Mouse (Mus musculus): Measurements from ENCODE around the gene Wnt16. TPM values are rescaled to one million over a fixed set of nuclear protein-coding genes. Genes with fewer than 3 reads are reported as not detected.
"Not testable (repeated sequence)": the region's sequence is repeated elsewhere in the genome, so short reads cannot be mapped to it uniquely, and the experiment has no call there.

Wnt16 gene
- polyA plus RNA-seq (2015; fragmentation: Nextera tagmentation; extraction: Ambion mirVana): 2.3 and 2.7 TPM in 2 replicates

DNA sequence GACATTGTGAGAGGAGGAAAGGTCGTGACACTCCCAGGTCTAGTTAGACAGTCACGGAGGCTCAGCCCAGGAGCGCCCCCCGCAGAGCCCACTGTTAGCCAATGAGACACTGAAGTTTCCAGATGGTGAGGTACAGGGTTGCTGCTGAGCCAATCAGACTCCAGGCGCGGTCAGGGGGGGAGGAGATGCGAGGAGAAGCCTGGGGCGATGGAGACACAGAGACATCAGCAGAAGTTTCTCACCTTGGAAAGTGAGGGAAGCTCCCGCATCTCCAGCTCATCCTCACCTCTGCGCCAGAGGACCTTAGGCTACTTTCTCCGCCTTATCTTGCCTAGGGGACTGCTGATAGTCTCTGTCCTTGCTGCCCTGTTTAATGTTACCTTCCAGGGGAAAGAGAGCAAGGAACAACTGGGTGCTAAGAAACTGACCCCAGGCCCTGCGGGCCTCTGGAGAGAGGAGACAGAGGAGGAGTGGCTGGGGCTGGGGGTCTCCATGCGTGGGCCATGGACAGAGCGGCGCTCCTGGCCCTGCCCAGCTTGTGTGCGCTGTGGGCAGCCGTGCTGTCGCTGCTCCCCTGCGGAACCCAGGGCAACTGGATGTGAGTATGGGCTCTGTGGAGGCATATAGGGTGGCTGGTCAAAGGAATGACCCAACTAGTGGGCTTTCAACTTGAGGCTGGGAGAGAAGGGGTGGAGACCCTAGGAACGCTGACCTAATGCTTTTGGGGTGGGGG, at the start of gene Wnt16:
TSS of gene Wnt16 (plus strand) at position 224 of the 733 bp plus-strand sequence.
- peak within 1 kb of the TSS; percentile 52 for H3K4me3 ChIP-seq
- ATAC-seq (replicated peaks; ENCODE audit: insufficient number of reproducible peaks, insufficient read depth, low FRiP score, low read depth): peak; percentile 50; the same call in 1 of the 2 replicates
- no peak within 1 kb of the TSS for H3K27ac ChIP-seq
- peaks cover 21% of the 10 kb centered on the region for H3K4me1 ChIP-seq (replicated peaks)
- peak within 1 kb of the TSS; percentile 92 for H3K4me2 ChIP-seq
- no peaks in the 10 kb centered on the region for H3K36me3 ChIP-seq
- WGBS: 2% methylated on average over 20 of the region's 20 CpGs
- H3K9me3 ChIP-seq (replicated peaks): no peaks in the 10 kb centered on the region
- H3K27me3 ChIP-seq: peaks cover 49% of the 10 kb centered on the region
- peak within 1 kb of the TSS; percentile 38 for H3K9ac ChIP-seq

GRCm38 (mm10) chr6:22243321-22243720, 44.7 kb upstream of the Wnt16 start:
- H3K27me3 ChIP-seq: no peaks in the 10 kb centered on the region
- no peak overlapping the region for H3K9ac ChIP-seq
- no peak for ATAC-seq (replicated peaks; ENCODE audit: insufficient number of reproducible peaks, insufficient read depth, low FRiP score, low read depth)
- 51% methylated on average over 8 of the region's 8 CpGs for WGBS
- H3K4me3 ChIP-seq: no peak overlapping the region
- H3K4me1 ChIP-seq (replicated peaks): peaks cover 8% of the 10 kb centered on the region; the same call in 1 of the 2 replicates
- H3K27ac ChIP-seq: no peak overlapping the region
- no peak overlapping the region for H3K4me2 ChIP-seq
- H3K36me3 ChIP-seq: no peaks in the 10 kb centered on the region
- H3K9me3 ChIP-seq (replicated peaks): no peaks in the 10 kb centered on the region

- Histone ChIP-seq H3K9me3 (replicated peaks) (no peaks in the 10 kb centered on the region), H3K27me3 (no peaks in the 10 kb centered on the region), H3K27ac (no peak overlapping the region), H3K36me3 (no peaks in the 10 kb centered on the region), H3K9ac (no peak overlapping the region), H3K4me1 (replicated peaks) (peaks cover 8% of the 10 kb centered on the region; the same call in 1 of the 2 replicates), H3K4me2 (no peak overlapping the region), H3K4me3 (no peak overlapping the region)
- 78% methylated on average over 2 of the region's 2 CpGs for WGBS
- ATAC-seq (replicated peaks; ENCODE audit: insufficient number of reproducible peaks, insufficient read depth, low FRiP score, low read depth): no peak
Measured at GRCm38 (mm10) chr6:22246696-22247095, 41.3 kb upstream of the Wnt16 start.

GRCm38 (mm10) chr6:22258784-22259183, 29.2 kb upstream of the Wnt16 start:
- H3K4me2 ChIP-seq: no peak overlapping the region
- peaks cover 3% of the 10 kb centered on the region; the same call in 1 of the 2 replicates for H3K4me1 ChIP-seq (replicated peaks)
- H3K27me3 ChIP-seq: no peaks in the 10 kb centered on the region
- 30% methylated on average over 4 of the region's 4 CpGs for WGBS
- no peak overlapping the region for H3K9ac ChIP-seq
- H3K9me3 ChIP-seq (replicated peaks): no peaks in the 10 kb centered on the region
- H3K36me3 ChIP-seq: no peaks in the 10 kb centered on the region
- H3K4me3 ChIP-seq: no peak overlapping the region
- H3K27ac ChIP-seq: 0 out of 2 replicates have a peak overlapping the region, but pooled peaks have one; percentile 47
- ATAC-seq (replicated peaks; ENCODE audit: insufficient number of reproducible peaks, insufficient read depth, low FRiP score, low read depth): 0 out of 2 replicates have a peak, but pooled peaks have one; percentile 18

- Histone ChIP-seq H3K4me3 (no peak overlapping the region), H3K4me1 (replicated peaks) (peaks cover 3% of the 10 kb centered on the region; the same call in 1 of the 2 replicates), H3K27ac (no peak overlapping the region), H3K9me3 (replicated peaks) (no peaks in the 10 kb centered on the region), H3K9ac (no peak overlapping the region), H3K36me3 (no peaks in the 10 kb centered on the region), H3K4me2 (no peak overlapping the region), H3K27me3 (no peaks in the 10 kb centered on the region)
- WGBS: 56% methylated on average over 4 of the region's 4 CpGs
- no peak for ATAC-seq (replicated peaks; ENCODE audit: insufficient number of reproducible peaks, insufficient read depth, low FRiP score, low read depth)
Measured at GRCm38 (mm10) chr6:22262519-22262918, 25.5 kb upstream of the Wnt16 start.

DNA sequence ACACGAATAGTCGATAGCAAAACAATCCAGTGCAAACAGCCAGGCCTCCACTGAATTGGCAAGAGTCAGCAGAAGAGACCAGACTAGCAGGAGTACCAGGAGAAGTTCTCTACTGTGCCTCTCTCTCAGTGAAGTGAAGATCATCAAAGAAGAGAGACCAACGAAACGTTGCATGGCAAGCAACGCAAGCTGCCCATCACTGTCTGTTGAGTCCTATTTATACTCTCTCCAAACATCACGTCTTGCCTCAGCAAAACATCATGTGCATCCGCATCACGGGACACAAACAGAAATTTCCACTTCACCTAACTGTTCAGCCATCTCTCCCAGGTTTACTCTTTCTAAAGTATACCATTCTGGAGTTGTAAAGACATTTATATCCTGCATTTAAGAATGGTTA, 23.9 kb upstream of the Wnt16 start:
- not testable (repeated sequence) for H3K27me3 ChIP-seq; H3K4me3 ChIP-seq; H3K4me1 ChIP-seq (replicated peaks); ATAC-seq (replicated peaks; ENCODE audit: insufficient number of reproducible peaks, insufficient read depth, low FRiP score, low read depth); H3K9me3 ChIP-seq (replicated peaks); H3K9ac ChIP-seq; H3K36me3 ChIP-seq; H3K27ac ChIP-seq; H3K4me2 ChIP-seq
- WGBS: 81% methylated on average over 8 of the region's 8 CpGs

DNA sequence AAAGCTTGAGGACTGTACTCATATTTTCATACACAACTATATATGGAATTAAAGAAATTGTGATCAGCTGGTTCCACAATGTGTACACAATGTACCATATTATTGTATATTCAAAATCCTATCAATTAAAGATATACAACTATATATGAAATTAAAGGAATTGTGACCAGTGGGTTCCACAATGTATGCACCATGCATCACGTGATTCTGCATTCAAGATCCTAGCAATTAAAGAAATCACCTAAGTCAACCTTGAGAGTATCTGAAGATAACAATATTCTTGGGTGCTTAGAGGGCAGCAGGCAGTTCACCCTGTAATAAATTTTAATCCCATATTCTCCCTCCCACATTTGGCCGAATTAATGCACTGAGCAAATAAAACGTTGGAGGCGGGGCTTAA, 22.0 kb upstream of the Wnt16 start:
- WGBS: 79% methylated on average over 4 of the region's 4 CpGs
- ATAC-seq (replicated peaks; ENCODE audit: insufficient number of reproducible peaks, insufficient read depth, low FRiP score, low read depth): no peak
- Histone ChIP-seq H3K4me2 (no peak overlapping the region), H3K9me3 (replicated peaks) (no peaks in the 10 kb centered on the region), H3K27ac (no peak overlapping the region), H3K9ac (no peak overlapping the region), H3K4me1 (replicated peaks) (peaks cover 4% of the 10 kb centered on the region; the same call in 1 of the 2 replicates), H3K4me3 (no peak overlapping the region), H3K27me3 (no peaks in the 10 kb centered on the region), H3K36me3 (no peaks in the 10 kb centered on the region)

- Histone ChIP-seq H3K9ac (no peak overlapping the region), H3K9me3 (replicated peaks) (no peaks in the 10 kb centered on the region), H3K27me3 (no peaks in the 10 kb centered on the region), H3K27ac (no peak overlapping the region), H3K4me2 (no peak overlapping the region), H3K4me3 (no peak overlapping the region), H3K36me3 (no peaks in the 10 kb centered on the region), H3K4me1 (replicated peaks) (0 out of 2 replicates have a peak, but pooled peaks cover 2% of the 10 kb centered on the region)
- 73% methylated on average over 5 of the region's 5 CpGs for WGBS
- no peak for ATAC-seq (replicated peaks; ENCODE audit: insufficient number of reproducible peaks, insufficient read depth, low FRiP score, low read depth)
Measured at GRCm38 (mm10) chr6:22267807-22268667, 20.0 kb upstream of the Wnt16 start.

DNA sequence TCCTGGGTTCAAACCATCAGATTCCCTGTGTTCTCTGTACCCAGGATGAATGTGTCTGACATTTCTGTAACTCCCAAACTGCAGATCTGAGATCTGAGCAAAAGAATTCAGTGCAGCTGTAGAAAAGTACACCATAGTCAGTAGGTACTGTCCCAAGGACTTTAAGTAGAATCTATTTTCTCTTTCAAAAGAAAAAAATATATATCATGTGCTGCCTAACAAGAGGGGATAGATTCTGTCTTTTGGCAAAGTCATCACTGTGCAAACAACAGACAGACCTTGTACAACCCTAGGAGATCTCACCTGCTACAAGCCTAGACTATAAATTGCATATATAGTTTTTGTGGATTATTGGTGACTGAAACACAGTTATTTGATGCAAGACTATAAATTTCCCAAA, 19.4 kb upstream of the Wnt16 start:
- H3K9ac ChIP-seq: no peak overlapping the region
- no peaks in the 10 kb centered on the region for H3K9me3 ChIP-seq (replicated peaks)
- H3K4me3 ChIP-seq: no peak overlapping the region
- H3K27me3 ChIP-seq: no peaks in the 10 kb centered on the region
- no peak for ATAC-seq (replicated peaks; ENCODE audit: insufficient number of reproducible peaks, insufficient read depth, low FRiP score, low read depth)
- H3K27ac ChIP-seq: no peak overlapping the region
- 0 out of 2 replicates have a peak, but pooled peaks cover 2% of the 10 kb centered on the region for H3K4me1 ChIP-seq (replicated peaks)
- H3K4me2 ChIP-seq: no peak overlapping the region
- H3K36me3 ChIP-seq: no peaks in the 10 kb centered on the region

- Histone ChIP-seq H3K4me3 (no peak overlapping the region), H3K4me2 (no peak overlapping the region), H3K9me3 (replicated peaks) (no peaks in the 10 kb centered on the region), H3K9ac (no peak overlapping the region), H3K4me1 (replicated peaks) (0 out of 2 replicates have a peak, but pooled peaks cover 2% of the 10 kb centered on the region), H3K36me3 (no peaks in the 10 kb centered on the region), H3K27ac (no peak overlapping the region), H3K27me3 (no peaks in the 10 kb centered on the region)
- WGBS: 45% methylated on average over 8 of the region's 8 CpGs
- ATAC-seq (replicated peaks; ENCODE audit: insufficient number of reproducible peaks, insufficient read depth, low FRiP score, low read depth): no peak
Measured at GRCm38 (mm10) chr6:22269840-22270521, 18.0 kb upstream of the Wnt16 start.

DNA sequence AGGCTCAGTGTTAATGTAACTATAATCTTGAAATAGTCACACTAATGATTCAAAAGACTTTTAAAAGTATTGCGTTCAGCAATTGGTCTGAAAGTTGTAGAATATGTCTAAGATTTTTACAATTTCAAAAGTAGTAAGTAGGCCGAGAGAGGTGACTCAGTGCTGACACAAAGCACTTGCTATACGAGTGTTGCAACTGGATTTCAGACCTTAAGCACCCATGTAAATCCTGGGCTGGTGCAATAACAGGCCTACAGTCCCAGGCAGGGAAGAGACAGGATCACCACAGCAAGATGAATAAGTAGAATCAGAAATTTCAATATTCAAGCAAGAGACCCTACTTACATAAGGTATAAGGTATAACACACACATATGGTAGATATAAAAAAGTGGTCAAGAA, 10.1 kb upstream of the Wnt16 start:
- Histone ChIP-seq H3K9ac (no peak overlapping the region), H3K4me3 (no peak overlapping the region), H3K27ac (no peak overlapping the region), H3K36me3 (no peaks in the 10 kb centered on the region), H3K4me2 (no peak overlapping the region), H3K9me3 (replicated peaks) (no peaks in the 10 kb centered on the region), H3K4me1 (replicated peaks) (0 out of 2 replicates have a peak, but pooled peaks cover 5% of the 10 kb centered on the region), H3K27me3 (no peaks in the 10 kb centered on the region)
- 82% methylated on average over 3 of the region's 3 CpGs for WGBS
- no peak for ATAC-seq (replicated peaks; ENCODE audit: insufficient number of reproducible peaks, insufficient read depth, low FRiP score, low read depth)
